Mouse (Mus musculus) hindbrain, embryonic 14.5 days (tissue): Measurements from ENCODE around the gene Nucb2. TPM values are rescaled to one million over a fixed set of nuclear protein-coding genes. Genes with fewer than 3 reads are reported as not detected.

Experiments used
- ATAC-seq: fragments of 200-750 bp; cut with Nextera tagmentation; 2 replicates; pipeline ENCODE4 v1.8.0; 2017; ENCODE audit warnings: moderate number of reproducible peaks, mild to moderate bottlenecking, moderate TSS enrichment, moderate library complexity; ENCODE audit not compliant: low FRiP score
- DNase-seq: peaks from one replicate; pipeline ENCODE4 v3.0.0-alpha.2; 2015; ENCODE audit warnings: low spot score
- H3K27ac ChIP-seq: fragments of 300-500 bp; sonication (generic); 2 replicates; pipeline ENCODE4 v1.5.1; 2014; ENCODE audit warnings: mild to moderate bottlenecking, moderate library complexity
- H3K27me3 ChIP-seq: fragments of 300-500 bp; sonication (generic); 2 replicates; pipeline ENCODE4 v1.6.1; 2014; ENCODE audit warnings: mild to moderate bottlenecking, low read length, mixed read lengths; ENCODE audit not compliant: control insufficient read depth, insufficient read depth
- H3K36me3 ChIP-seq: fragments of 300-500 bp; sonication (generic); replicated peaks from 2 replicates; pipeline ENCODE4 v1.6.1; 2014; ENCODE audit not compliant: control insufficient read depth, insufficient read depth
- H3K4me1 ChIP-seq: fragments of 300-500 bp; sonication (generic); replicated peaks from 2 replicates; pipeline ENCODE4 v1.6.1; 2014; ENCODE audit warnings: antibody characterized with exemption, low read length, mixed read lengths; ENCODE audit not compliant: control insufficient read depth, insufficient read depth
- H3K4me2 ChIP-seq: fragments of 300-500 bp; sonication (generic); replicated peaks from 2 replicates; pipeline ENCODE4 v1.6.1; 2014; ENCODE audit warnings: mild to moderate bottlenecking, moderate library complexity
- H3K4me3 ChIP-seq: fragments of 300-500 bp; sonication (generic); replicated peaks from 2 replicates; pipeline ENCODE4 v1.5.1; 2014; ENCODE audit warnings: mild to moderate bottlenecking, low read length
- H3K9ac ChIP-seq: fragments of 300-500 bp; sonication (generic); 2 replicates; pipeline ENCODE4 v1.6.1; 2014
- H3K9me3 ChIP-seq: fragments of 300-500 bp; sonication (generic); 2 replicates; pipeline ENCODE4 v1.6.1; 2016; ENCODE audit warnings: low read length; ENCODE audit not compliant: control insufficient read depth
- WGBS: fragments of 180-500 bp; shearing (Covaris S2); extraction: QIAGEN DNeasy Blood & Tissue Kit; methylation state at CpG from one replicate; pipeline ENCODE4 v1.1.7; 2014; 5-methylcytosine and 5-hydroxymethylcytosine counted together
- polyA plus RNA-seq: library from polyadenylated mRNA; unstranded; fragments of >200 nt; fragmentation: Nextera tagmentation; extraction: Ambion mirVana; gene quantifications from 2 replicates; pipeline ENCODE4 v1.2.1, GENCODE M21; 2014

Gene Nucb2
- polyA plus RNA-seq = 26.6 and 29.7 TPM in 2 replicates

DNA sequence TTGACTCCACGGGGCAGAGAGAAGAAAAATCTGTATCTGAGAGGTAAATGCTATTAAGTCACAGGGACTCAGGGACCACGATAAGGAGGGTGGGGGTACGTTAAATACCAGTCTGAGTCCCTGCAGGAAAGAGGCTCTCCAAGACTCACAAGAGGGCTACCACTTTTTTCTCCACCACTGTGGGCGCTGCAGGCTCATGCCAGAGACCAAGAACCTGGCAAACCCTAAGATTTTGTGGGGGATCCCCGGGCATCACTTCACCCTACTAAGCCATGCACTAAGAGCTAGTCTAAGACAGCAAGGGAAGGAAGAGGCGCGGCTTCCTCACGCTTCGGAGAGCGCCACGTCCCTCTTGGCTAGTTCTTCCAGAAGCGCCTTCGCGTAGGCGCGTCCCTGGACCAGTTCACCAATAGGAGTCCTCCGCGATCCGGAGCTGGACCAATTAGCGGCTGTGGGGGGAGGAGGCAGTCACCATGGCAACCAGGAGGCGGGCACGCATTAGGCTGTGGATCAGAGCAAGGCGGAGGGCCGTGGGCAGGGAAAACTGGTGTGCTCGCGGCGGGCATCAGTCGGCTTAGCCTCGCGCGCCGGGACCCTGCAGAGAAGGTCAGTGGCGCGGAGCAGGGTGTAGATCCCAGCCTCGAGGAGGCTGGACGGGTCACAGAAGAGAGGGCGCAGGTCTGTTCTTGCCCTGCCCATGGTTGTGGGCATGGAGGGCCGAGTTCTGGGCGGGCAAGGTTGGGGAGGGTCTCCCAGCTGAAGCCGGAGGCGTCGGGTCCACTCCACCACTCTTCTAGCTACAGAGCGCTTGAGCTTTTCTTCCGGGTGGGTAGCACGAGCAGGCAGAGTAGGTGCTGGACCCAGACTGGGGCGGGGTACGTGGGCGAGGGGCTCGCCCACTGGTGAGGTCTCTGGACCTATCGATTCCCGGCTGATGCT, at the start of gene Nucb2:
Nucb2 (plus strand) TSS at position 491 of the 939 bp plus-strand sequence.
- DNase-seq (peak; percentile 98), ATAC-seq (peak; percentile 100)
- H3K9me3 ChIP-seq = no peaks in the 10 kb centered on the region
- H3K4me1 ChIP-seq = peaks cover 14% of the 10 kb centered on the region
- H3K27me3 ChIP-seq = no peaks in the 10 kb centered on the region
- H3K36me3 ChIP-seq = no peaks in the 10 kb centered on the region
- under 1% methylated on average over 51 of the region's 51 CpGs for WGBS
- H3K27ac ChIP-seq = peak within 1 kb of the TSS; percentile 87
- peak within 1 kb of the TSS; percentile 67 for H3K4me3 ChIP-seq
- H3K9ac ChIP-seq = peak within 1 kb of the TSS; percentile 85
- peak within 1 kb of the TSS; percentile 64 for H3K4me2 ChIP-seq

DNA sequence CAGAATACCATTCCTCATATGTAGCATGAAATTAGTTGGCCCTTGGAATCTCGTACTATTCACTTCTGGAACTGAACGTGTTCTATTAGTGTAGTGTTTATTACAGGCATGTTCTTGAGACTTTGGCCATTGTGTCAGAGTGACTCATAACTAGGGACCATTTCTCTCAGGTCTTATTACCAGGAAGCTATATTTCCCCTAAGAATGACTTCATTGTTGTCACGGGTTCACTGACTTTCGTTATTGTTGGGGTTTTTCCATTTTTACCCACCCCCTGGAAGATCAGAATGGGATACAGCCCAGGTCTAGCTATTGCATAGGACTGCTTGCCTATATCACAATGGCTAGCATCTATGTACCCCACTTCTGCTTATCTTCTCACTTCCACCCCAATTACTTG, 47.2 kb upstream of the Nucb2 start:
- H3K4me2 ChIP-seq = no peak overlapping the region
- H3K9me3 ChIP-seq = no peaks in the 10 kb centered on the region
- WGBS = 86% methylated on average over 4 of the region's 4 CpGs
- H3K4me1 ChIP-seq = no peaks in the 10 kb centered on the region
- no peaks in the 10 kb centered on the region for H3K27me3 ChIP-seq
- DNase-seq (no peak), ATAC-seq (no peak)
- no peak overlapping the region for H3K27ac ChIP-seq
- no peak overlapping the region for H3K9ac ChIP-seq
- H3K36me3 ChIP-seq = no peaks in the 10 kb centered on the region
- no peak overlapping the region for H3K4me3 ChIP-seq

DNA sequence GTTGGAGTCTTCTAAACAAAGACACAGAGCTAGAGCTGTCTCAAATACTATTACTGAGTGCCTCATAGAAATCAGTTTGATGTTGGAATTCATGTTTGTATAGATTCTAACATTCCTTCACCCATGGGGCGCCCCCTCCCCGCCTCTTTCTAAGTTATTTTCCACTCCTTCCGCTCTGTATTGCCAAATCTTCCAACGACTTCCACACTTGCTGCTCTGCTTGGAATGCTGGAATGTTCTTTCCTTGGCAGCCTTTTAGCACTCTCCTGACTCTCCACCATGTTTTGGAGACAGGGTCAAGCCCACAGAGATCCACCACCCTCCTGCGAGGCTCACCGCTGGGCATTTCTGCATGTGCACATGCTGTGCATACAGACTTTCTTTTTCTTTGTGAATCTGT, 46.8 kb upstream of the Nucb2 start:
- ATAC-seq (no peak), DNase-seq (no peak)
- Histone ChIP-seq H3K4me1 (no peaks in the 10 kb centered on the region), H3K27ac (no peak overlapping the region), H3K27me3 (no peaks in the 10 kb centered on the region), H3K36me3 (no peaks in the 10 kb centered on the region), H3K4me2 (no peak overlapping the region), H3K9ac (no peak overlapping the region), H3K9me3 (no peaks in the 10 kb centered on the region), H3K4me3 (no peak overlapping the region)
- 84% methylated on average over 6 of the region's 6 CpGs for WGBS

DNA sequence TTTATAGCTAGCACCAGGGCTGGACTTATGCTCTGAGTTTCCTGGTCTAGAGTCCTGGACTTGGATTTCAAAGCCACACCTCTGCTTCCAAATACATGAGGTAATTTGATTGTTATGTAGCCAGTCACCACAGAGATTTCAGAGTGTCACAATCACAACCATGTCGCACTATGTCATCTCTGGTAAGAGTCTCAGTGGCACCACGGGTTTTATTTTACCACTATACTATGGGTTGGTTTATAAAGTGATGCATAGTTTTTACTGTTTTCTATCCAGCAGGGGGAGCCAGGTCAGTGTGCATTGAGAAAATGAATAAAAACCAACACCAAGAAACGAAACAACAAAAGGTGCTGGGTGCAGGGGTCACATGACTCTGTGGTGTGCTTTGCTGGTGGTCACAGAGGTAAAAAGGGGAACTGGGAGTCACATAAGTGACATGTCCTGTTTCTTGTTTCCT, 45.2 kb upstream of the Nucb2 start:
- Histone ChIP-seq H3K27me3 (no peaks in the 10 kb centered on the region), H3K27ac (no peak overlapping the region), H3K36me3 (no peaks in the 10 kb centered on the region), H3K4me2 (no peak overlapping the region), H3K4me1 (no peaks in the 10 kb centered on the region), H3K4me3 (no peak overlapping the region), H3K9ac (no peak overlapping the region), H3K9me3 (no peaks in the 10 kb centered on the region)
- ATAC-seq = no peak
- WGBS = 40% methylated on average over 3 of the region's 3 CpGs
- DNase-seq = peak; percentile 63

DNA sequence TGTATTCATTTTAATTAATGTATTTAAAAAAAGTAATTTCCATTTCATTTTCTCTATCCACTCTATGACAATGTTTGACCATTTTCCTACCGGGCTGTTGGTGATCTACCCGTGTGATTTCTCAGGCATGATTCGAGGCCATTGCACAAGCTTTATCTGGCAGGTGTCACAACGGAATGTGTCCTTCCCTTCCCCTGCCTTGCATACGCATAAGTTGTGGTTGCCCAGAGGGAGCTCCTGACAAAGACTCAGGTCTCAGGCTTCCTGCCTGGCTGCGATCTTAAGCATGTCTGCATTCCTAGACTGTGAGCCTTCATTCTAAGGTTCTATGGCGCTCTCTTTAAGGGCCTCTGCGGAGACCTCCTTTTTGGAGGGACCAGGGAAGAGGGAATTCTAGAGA, 42.1 kb upstream of the Nucb2 start:
- ATAC-seq (no peak), DNase-seq (no peak)
- no peaks in the 10 kb centered on the region for H3K9me3 ChIP-seq
- no peaks in the 10 kb centered on the region for H3K27me3 ChIP-seq
- no peaks in the 10 kb centered on the region for H3K4me1 ChIP-seq
- WGBS = 60% methylated on average over 8 of the region's 8 CpGs
- no peak overlapping the region for H3K9ac ChIP-seq
- H3K4me2 ChIP-seq = no peak overlapping the region
- no peak overlapping the region for H3K4me3 ChIP-seq
- no peak overlapping the region for H3K27ac ChIP-seq
- no peaks in the 10 kb centered on the region for H3K36me3 ChIP-seq

DNA sequence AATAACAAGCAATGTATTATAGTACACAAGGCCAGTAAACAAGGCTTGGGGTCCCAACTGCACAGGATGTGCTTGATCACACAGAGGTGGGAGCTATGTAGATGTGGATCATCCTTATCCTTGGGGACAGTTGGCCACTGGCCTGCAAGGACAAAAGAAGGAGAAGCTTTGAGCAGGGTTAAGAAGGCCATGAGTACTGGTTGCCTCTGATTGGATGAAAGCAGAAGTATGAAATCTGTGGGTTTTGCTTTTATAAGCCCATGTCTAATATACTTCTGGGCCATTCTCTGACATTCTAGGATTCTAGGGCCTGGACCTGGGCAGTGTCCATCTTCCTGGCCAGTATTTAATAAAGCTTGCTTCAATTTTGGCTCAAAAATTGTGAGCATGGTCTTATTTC, 28.3 kb upstream of the Nucb2 start:
- DNase-seq (no peak), ATAC-seq (no peak)
- Histone ChIP-seq H3K4me3 (no peak overlapping the region), H3K9me3 (no peaks in the 10 kb centered on the region), H3K4me1 (no peaks in the 10 kb centered on the region), H3K36me3 (no peaks in the 10 kb centered on the region), H3K27me3 (no peaks in the 10 kb centered on the region), H3K27ac (no peak overlapping the region), H3K9ac (no peak overlapping the region), H3K4me2 (no peak overlapping the region)

DNA sequence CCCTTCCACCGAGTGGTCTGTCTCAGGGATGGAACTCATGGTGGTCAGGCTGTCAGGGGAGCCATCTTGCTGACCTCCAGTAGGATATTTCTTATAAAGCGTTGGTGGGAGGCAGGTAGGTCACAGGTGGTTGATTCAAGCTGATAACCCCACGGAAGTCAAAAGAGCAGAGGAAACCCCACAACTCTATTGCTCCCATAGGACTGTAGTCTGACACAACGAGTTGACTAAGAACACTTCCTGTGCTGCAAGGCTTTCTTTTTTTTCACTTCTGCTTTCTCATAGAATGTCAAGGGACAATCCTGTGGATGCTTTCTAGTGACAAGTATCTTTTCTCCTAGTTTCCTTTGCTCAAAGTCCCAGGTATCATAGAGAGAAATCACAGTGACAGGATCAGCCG, 27.9 kb upstream of the Nucb2 start:
- Histone ChIP-seq H3K9me3 (no peaks in the 10 kb centered on the region), H3K4me2 (no peak overlapping the region), H3K36me3 (no peaks in the 10 kb centered on the region), H3K27ac (no peak overlapping the region), H3K4me1 (no peaks in the 10 kb centered on the region), H3K27me3 (no peaks in the 10 kb centered on the region), H3K4me3 (no peak overlapping the region), H3K9ac (no peak overlapping the region)
- 89% methylated on average over 5 of the region's 5 CpGs for WGBS
- DNase-seq = no peak
- no peak for ATAC-seq

DNA sequence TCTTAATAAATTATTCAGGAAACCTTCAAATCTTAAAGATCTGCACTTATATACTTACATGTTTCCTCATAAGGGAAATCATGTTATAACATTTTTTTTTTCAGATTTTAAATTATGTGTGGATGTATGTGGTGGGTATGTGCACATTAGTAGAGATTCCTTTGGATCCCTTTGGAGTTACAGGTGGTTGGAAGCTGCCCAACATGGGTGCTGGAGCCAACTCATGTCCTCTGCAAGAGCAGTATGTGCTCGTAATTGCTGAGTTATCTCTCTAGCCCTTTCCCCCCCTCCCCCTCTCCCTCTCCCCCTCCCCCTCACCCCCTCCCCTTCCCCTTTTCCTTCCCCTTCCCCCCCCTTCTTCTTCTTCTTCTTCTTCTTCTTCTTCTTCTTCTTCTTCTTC, 21.1 kb upstream of the Nucb2 start:
- Histone ChIP-seq H3K27me3 (no peaks in the 10 kb centered on the region), H3K9me3 (no peaks in the 10 kb centered on the region), H3K36me3 (no peaks in the 10 kb centered on the region), H3K4me3 (no peak overlapping the region), H3K27ac (no peak overlapping the region), H3K4me1 (no peaks in the 10 kb centered on the region), H3K4me2 (no peak overlapping the region), H3K9ac (no peak overlapping the region)
- ATAC-seq (no peak), DNase-seq (no peak)
- WGBS = 44% methylated on average over 1 of the region's 1 CpGs

DNA sequence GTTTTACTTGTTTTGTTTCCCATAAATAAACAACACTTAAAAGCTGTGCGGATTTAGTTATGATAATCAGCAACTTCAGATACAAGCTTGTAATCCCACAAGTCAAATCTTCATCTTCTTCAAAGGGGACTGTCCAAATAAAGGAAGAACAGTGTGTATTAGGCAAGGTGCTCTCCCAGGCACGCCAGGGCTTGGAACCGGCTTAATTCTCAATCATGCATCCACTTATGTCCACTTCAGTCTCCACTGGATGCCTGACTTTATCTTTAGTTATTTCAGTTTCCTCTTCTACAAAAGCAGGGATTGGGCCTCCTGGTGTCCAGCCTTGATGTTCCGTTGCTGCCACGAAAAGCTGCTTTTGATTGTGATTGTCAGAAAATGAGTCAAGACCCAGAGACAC, 20.4 kb upstream of the Nucb2 start:
- H3K9me3 ChIP-seq = no peaks in the 10 kb centered on the region
- no peaks in the 10 kb centered on the region for H3K27me3 ChIP-seq
- H3K27ac ChIP-seq = no peak overlapping the region
- DNase-seq (no peak), ATAC-seq (no peak)
- no peaks in the 10 kb centered on the region for H3K4me1 ChIP-seq
- H3K4me2 ChIP-seq = no peak overlapping the region
- no peak overlapping the region for H3K4me3 ChIP-seq
- H3K9ac ChIP-seq = no peak overlapping the region
- H3K36me3 ChIP-seq = no peaks in the 10 kb centered on the region
- WGBS = 85% methylated on average over 5 of the region's 5 CpGs
